Mouse (Mus musculus): ENCODE results near the gene Drd3. TPM values are rescaled to one million over a fixed set of nuclear protein-coding genes. Genes with fewer than 3 reads are reported as not detected.

Gene Drd3
- polyA plus RNA-seq (2015; fragmentation: Nextera tagmentation; extraction: Ambion mirVana) = not detected in 2 replicates

DNA sequence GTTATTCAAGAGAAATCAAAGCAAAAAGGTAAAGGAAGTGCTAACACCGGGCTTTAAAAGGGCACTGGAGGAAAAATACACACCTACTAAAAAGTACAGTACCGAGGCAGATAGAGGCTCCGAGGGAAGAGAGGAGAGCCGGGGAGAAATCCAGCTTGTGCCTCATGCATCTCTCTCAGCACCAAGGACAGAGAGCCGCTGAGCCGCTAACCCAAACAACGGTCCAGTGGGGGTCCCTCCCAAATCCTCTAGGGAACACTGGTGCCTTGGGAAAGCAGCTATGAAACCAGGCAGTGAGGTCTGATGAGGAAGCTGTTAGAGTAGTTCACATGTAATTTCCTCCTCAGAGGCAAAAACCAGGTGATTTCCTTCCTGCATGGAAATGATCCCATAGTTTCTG, at the start of gene Drd3:
TSS of gene Drd3 (plus strand) at position 276 of the 400 bp plus-strand sequence.
- Histone ChIP-seq H3K27me3 (no peaks in the 10 kb centered on the region), H3K36me3 (no peaks in the 10 kb centered on the region), H3K27ac (no peak within 1 kb of the TSS), H3K9me3 (replicated peaks) (no peaks in the 10 kb centered on the region), H3K9ac (no peak within 1 kb of the TSS), H3K4me3 (replicated peaks) (no peak within 1 kb of the TSS), H3K4me2 (no peak within 1 kb of the TSS), H3K4me1 (no peaks in the 10 kb centered on the region)
- WGBS = 11% methylated on average over 7 of the region's 7 CpGs
- no peak for ATAC-seq (replicated peaks; ENCODE audit: low FRiP score)

DNA sequence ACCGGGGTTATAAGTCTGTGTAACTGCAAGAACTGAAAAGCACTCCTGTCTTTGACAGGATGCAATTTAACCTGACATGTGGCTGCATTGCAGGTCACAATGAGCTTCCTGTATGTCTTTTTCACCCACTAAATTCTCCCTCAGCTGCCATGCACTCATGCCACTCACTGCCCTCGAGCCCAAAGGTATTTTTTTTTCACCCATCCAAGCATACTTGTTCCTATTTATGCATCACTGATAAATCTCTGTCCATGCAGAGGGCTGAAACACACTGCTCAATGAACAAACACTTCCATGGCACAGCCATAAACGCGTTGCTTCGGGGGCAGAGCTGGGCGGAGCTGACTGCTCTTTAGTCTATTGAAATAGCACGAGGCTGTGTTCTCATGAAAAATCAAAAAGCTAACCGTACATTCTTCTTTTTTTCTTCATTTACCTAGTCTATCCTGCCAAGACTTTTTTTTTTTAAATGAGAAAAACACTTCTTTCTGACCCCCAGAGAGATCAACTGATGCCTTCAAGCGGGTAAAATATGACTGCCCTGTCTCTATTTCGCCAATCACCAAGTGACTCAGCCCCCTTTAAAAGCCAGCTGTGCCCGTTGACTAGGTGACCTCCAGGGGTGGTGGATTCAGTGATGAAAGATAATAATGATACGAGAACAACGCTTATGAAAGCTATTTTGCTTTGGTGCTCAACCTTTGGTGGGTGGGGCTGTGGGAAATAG, 45.3 kb upstream of the Drd3 start:
- peak; percentile 18; the same call in 1 of the 2 replicates for ATAC-seq (replicated peaks; ENCODE audit: low FRiP score)

DNA sequence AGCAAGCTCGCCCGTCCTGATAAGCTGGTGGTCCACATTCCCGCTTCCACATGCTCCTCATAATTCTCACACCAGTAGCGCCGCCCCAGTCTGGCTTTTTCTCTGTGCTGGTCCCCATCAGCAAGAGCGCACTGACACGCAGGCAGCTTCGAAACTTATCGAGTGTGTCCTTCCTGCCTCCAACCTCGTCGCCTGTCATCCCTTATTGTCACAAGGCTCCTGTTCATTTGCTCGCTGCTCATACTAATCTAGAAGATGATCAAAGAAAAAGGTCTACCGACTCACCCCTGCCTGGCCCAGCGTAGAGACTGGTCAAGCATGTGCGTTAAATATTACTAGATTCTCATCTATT, 44.8 kb upstream of the Drd3 start:
- H3K4me3 ChIP-seq (replicated peaks) = peak overlapping the region; percentile 19
- peak overlapping the region; percentile 53 for H3K4me2 ChIP-seq
- 53% methylated on average over 15 of the region's 15 CpGs for WGBS

More for the DNA sequence above, 45.3 kb upstream of the Drd3 start:
- H3K4me1 ChIP-seq = peaks cover 27% of the 10 kb centered on the region
- H3K9me3 ChIP-seq (replicated peaks) = no peaks in the 10 kb centered on the region
- WGBS = 47% methylated on average over 13 of the region's 13 CpGs
- H3K36me3 ChIP-seq = no peaks in the 10 kb centered on the region
- H3K9ac ChIP-seq = no peak overlapping the region
- H3K4me3 ChIP-seq (replicated peaks) = peak overlapping the region; percentile 19
- H3K4me2 ChIP-seq = peak overlapping the region; percentile 53
- H3K27ac ChIP-seq = no peak overlapping the region
- no peaks in the 10 kb centered on the region for H3K27me3 ChIP-seq

DNA sequence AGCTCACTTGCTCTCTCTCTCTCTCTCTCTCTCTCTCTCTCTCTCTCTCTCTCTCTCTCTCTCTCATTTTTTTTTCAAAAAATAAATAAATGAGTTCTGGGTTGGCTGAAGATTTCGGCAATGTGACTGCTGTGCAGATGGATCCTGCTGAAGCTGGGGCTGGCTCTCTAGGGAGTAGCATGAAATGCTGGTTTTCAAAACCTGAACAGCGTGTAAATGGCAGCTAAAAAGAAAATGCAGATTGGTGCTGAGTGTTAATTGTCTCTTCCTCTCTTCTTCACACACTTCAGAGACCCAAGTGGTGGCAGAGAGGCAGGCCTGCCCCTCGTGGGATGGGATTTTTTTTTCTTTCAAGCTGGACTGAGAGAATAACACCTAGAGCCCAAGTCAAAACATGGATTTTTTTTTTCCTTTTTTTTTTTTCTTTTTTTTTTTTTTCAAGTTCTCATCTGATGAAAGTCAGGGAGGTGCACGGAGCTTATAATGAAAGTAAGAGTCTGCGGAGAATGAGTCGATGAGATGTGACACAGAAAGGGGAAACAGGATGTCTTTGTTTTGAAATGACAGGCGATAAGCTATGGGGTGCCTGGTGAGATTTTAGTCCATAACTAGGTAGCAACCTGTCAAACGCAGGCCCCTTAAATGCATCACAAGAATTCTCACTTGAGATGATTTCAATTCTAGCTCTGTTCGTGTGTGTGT, 44.2 kb upstream of the Drd3 start:
- peak overlapping the region; percentile 19; the same call in 1 of the 2 replicates for H3K4me3 ChIP-seq (replicated peaks)
- no peaks in the 10 kb centered on the region for H3K27me3 ChIP-seq
- no peak overlapping the region for H3K27ac ChIP-seq
- H3K4me1 ChIP-seq = peaks cover 27% of the 10 kb centered on the region
- WGBS = 38% methylated on average over 9 of the region's 9 CpGs
- ATAC-seq (replicated peaks; ENCODE audit: low FRiP score) = no peak
- H3K4me2 ChIP-seq = peak overlapping the region; percentile 53
- H3K9ac ChIP-seq = no peak overlapping the region
- H3K9me3 ChIP-seq (replicated peaks) = no peaks in the 10 kb centered on the region
- no peaks in the 10 kb centered on the region for H3K36me3 ChIP-seq

More for the DNA sequence above, 44.8 kb upstream of the Drd3 start:
- Histone ChIP-seq H3K4me1 (peaks cover 27% of the 10 kb centered on the region), H3K27me3 (no peaks in the 10 kb centered on the region), H3K27ac (no peak overlapping the region), H3K9ac (no peak overlapping the region), H3K9me3 (replicated peaks) (no peaks in the 10 kb centered on the region), H3K36me3 (no peaks in the 10 kb centered on the region)
- peak; percentile 73; the same call in 1 of the 2 replicates for ATAC-seq (replicated peaks; ENCODE audit: low FRiP score)

DNA sequence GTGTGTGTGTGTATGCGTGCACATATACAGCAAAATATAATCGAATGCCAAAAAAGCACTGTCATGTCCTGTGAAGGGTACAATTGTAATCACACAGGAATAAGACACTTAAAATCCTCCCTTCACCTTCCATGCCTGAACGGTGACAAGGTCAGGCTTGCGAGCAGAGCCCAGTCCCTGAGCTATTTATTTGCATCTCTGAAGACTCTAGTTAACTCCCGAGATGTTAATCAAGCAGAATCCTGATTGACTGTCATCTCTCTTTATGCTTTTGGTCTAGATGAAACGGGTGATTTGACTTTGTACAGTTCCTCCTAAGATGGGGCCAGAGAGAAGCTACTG, 43.7 kb upstream of the Drd3 start:
- Histone ChIP-seq H3K36me3 (no peaks in the 10 kb centered on the region), H3K9ac (no peak overlapping the region), H3K4me1 (peaks cover 27% of the 10 kb centered on the region), H3K4me2 (peak overlapping the region; percentile 53; the same call in 1 of the 2 replicates), H3K27me3 (no peaks in the 10 kb centered on the region), H3K4me3 (replicated peaks) (no peak overlapping the region), H3K27ac (no peak overlapping the region), H3K9me3 (replicated peaks) (no peaks in the 10 kb centered on the region)
- ATAC-seq (replicated peaks; ENCODE audit: low FRiP score) = no peak
- 51% methylated on average over 6 of the region's 6 CpGs for WGBS

DNA sequence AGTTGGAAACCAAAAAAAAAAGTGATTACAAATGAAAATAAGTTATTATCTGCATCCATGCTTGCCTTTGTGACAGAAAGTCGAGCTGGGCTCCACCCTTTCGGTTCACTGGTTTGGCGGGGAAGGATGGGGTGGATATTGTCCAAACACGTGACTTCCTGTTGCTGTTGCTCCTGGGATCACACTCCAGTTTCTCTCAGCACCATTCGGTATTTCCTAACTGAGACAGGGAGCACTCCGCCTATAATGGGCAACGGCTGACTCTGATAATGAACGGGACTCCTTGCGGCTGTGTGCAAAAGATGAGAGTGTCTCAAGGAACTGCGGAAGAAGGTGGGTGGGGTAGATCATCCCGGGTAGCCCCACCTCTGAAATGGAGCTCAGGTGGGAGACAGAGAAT, 43.2 kb upstream of the Drd3 start:
- no peak for ATAC-seq (replicated peaks; ENCODE audit: low FRiP score)
- Histone ChIP-seq H3K9me3 (replicated peaks) (no peaks in the 10 kb centered on the region), H3K27me3 (no peaks in the 10 kb centered on the region), H3K9ac (no peak overlapping the region), H3K4me3 (replicated peaks) (no peak overlapping the region), H3K27ac (no peak overlapping the region), H3K4me1 (peaks cover 27% of the 10 kb centered on the region), H3K36me3 (no peaks in the 10 kb centered on the region), H3K4me2 (no peak overlapping the region)
- WGBS = 78% methylated on average over 11 of the region's 11 CpGs

DNA sequence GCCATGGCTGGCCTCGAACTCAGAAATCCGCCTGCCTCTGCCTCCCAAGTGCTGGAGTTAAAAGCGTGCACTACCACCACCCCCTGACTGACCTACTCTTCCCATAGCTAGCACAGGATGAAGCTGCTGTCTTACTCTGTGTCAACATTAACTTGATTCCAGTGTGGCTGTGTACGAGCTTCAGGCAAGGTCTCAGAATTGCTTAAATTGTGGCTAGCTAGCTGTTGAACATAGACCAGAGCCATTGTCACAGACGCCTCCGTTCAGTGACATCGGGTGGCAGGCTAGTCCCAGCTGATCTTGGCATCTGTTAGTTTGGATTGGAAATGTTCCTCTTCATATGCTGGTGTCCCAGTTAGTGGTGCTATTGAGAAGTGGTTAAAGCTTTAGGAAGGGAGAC, 42.5 kb upstream of the Drd3 start:
- no peaks in the 10 kb centered on the region for H3K9me3 ChIP-seq (replicated peaks)
- WGBS = 95% methylated on average over 7 of the region's 7 CpGs
- H3K4me1 ChIP-seq = peaks cover 27% of the 10 kb centered on the region
- no peaks in the 10 kb centered on the region for H3K36me3 ChIP-seq
- H3K9ac ChIP-seq = no peak overlapping the region
- no peak overlapping the region for H3K4me3 ChIP-seq (replicated peaks)
- H3K4me2 ChIP-seq = no peak overlapping the region
- H3K27ac ChIP-seq = no peak overlapping the region
- no peak for ATAC-seq (replicated peaks; ENCODE audit: low FRiP score)
- H3K27me3 ChIP-seq = no peaks in the 10 kb centered on the region

DNA sequence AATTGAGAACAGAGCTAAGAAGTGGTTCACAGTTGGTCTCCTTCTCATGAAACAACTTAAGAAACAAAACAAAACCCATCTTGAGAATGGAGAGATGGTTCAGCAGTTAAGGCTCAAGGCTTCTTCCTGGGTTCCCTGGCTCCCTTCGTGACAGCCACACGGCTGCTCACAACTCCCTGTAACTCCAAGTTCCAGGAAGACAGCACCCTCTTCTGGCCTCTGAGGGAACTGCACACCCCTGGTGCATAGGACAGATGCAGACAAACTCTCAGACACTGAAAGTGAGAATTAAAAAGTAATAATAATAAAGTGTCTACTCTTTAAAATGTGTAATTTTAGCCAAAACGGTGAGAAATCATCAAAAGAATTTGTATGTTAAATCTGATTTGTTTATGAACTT, 29.4 kb upstream of the Drd3 start:
- no peaks in the 10 kb centered on the region for H3K36me3 ChIP-seq
- WGBS = 76% methylated on average over 3 of the region's 3 CpGs
- 0 out of 2 replicates have a peak, but pooled peaks cover 2% of the 10 kb centered on the region for H3K9me3 ChIP-seq (replicated peaks)
- no peak overlapping the region for H3K4me3 ChIP-seq (replicated peaks)
- ATAC-seq (replicated peaks; ENCODE audit: low FRiP score) = no peak
- no peaks in the 10 kb centered on the region for H3K4me1 ChIP-seq
- no peaks in the 10 kb centered on the region for H3K27me3 ChIP-seq
- H3K27ac ChIP-seq = no peak overlapping the region
- H3K9ac ChIP-seq = no peak overlapping the region
- no peak overlapping the region for H3K4me2 ChIP-seq

DNA sequence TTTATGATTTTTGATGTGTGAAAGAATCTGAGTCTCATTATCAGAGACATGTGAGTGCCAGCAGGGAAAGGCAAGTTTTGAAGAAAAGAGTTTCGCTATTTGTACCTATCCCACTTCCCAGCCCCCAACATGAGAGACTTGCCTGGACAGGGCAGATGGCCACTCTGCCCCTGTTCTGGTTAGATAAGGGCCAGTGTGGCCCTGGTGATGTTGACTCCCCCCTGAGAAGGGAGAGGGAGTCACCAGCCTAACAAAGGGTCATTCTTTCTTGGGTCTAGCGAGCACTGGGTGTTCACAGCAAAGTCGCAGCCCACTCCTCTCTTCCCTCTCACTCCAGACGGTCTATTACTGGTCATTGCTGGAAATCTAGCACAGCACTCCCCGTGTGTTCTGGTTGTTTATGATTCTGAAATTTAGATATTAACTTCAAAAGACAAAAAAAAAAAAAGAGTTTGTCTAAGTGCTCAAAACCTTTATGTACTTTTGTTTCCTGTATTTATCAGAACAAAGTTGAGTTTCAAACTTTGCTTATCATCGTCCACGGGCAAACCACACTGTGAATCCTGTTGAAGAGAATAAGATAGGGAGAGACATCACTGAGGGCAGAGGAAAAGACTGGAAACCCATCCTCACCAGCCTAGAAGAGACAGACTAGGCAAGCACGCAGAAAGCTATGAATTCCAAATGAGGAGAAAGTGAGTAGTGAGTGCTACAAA, 24.2 kb upstream of the Drd3 start:
- Histone ChIP-seq H3K9ac (no peak overlapping the region), H3K4me1 (no peaks in the 10 kb centered on the region), H3K36me3 (no peaks in the 10 kb centered on the region), H3K4me2 (no peak overlapping the region), H3K4me3 (replicated peaks) (no peak overlapping the region), H3K9me3 (replicated peaks) (no peaks in the 10 kb centered on the region), H3K27me3 (no peaks in the 10 kb centered on the region), H3K27ac (no peak overlapping the region)
- no peak for ATAC-seq (replicated peaks; ENCODE audit: low FRiP score)
- 86% methylated on average over 8 of the region's 8 CpGs for WGBS

DNA sequence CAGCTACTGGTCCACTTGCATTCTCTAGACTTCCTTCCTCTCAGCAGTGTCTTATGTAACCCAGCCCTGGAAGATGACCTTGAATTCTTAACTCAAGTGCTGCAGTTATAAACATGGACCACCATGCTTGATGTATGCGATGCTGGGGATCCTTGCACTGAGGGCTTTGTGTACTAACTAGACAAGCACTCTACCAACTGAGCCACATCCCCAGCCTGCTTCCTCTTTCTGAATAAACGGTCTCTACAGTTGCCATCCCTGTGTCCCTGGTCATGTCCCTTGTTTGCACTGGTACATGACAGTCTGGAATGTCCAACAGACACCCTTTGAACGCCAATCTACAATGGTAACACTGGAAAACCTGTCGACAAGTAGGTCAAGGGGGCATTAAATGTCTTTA, 23.5 kb upstream of the Drd3 start:
- no peak for ATAC-seq (replicated peaks; ENCODE audit: low FRiP score)
- WGBS = 90% methylated on average over 4 of the region's 4 CpGs
- H3K27ac ChIP-seq = no peak overlapping the region

DNA sequence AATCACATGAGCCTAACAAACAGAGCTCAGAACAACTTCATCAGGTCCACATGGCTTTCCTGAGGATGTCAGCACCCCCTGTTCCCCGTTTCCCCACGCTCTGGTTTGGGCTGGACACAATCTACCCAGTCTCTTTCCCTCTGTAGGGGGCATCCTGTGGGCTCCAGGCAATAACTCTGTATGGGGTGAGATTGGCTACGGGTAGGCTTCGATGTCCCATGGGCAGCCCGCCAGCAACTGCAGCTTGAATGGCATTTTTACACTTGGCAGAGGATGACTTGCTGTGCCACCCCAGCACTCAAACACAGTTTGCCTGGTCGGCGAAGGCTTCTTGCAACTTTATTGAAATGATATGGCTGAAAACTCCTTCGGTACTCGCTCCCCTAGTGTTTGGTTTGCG, 21.3 kb upstream of the Drd3 start:
- no peaks in the 10 kb centered on the region for H3K36me3 ChIP-seq
- H3K4me2 ChIP-seq = no peak overlapping the region
- no peak overlapping the region for H3K4me3 ChIP-seq (replicated peaks)
- H3K27ac ChIP-seq = no peak overlapping the region
- H3K4me1 ChIP-seq = no peaks in the 10 kb centered on the region
- no peaks in the 10 kb centered on the region for H3K27me3 ChIP-seq
- 92% methylated on average over 10 of the region's 10 CpGs for WGBS
- no peak for ATAC-seq (replicated peaks; ENCODE audit: low FRiP score)
- no peak overlapping the region for H3K9ac ChIP-seq
- H3K9me3 ChIP-seq (replicated peaks) = no peaks in the 10 kb centered on the region

More for the DNA sequence above, 23.5 kb upstream of the Drd3 start:
- no peak overlapping the region for H3K4me2 ChIP-seq
- H3K27me3 ChIP-seq = no peaks in the 10 kb centered on the region
- no peaks in the 10 kb centered on the region for H3K4me1 ChIP-seq
- no peaks in the 10 kb centered on the region for H3K9me3 ChIP-seq (replicated peaks)
- H3K9ac ChIP-seq = no peak overlapping the region
- H3K36me3 ChIP-seq = no peaks in the 10 kb centered on the region
- H3K4me3 ChIP-seq (replicated peaks) = no peak overlapping the region

DNA sequence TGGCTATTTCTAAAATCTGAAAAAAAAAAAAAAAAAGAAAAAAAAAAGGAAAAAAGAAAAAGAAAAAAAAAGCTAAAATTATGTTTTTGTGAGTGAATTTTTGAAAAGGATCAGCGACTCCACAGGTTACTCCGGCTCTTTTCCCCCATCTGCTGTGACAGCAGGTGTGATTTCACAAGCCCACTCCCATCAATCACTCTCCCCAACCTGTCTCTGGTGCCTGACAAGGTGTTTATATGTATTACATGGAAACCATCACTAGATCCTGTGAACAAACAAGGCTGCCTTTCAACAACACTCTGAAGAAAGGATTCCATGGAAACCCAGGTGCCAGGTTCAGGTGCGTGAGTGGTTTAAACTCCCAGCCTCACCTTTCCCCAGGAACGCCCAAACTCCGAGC, 20.9 kb upstream of the Drd3 start:
- Histone ChIP-seq H3K4me2 (no peak overlapping the region), H3K9ac (no peak overlapping the region), H3K27me3 (no peaks in the 10 kb centered on the region), H3K27ac (no peak overlapping the region), H3K9me3 (replicated peaks) (no peaks in the 10 kb centered on the region), H3K36me3 (no peaks in the 10 kb centered on the region), H3K4me3 (replicated peaks) (no peak overlapping the region), H3K4me1 (no peaks in the 10 kb centered on the region)
- no peak for ATAC-seq (replicated peaks; ENCODE audit: low FRiP score)
- WGBS = 89% methylated on average over 5 of the region's 5 CpGs
